Comparison of ENCODE assay signal across 11 mouse cellular contexts in the genomic region with DNA sequence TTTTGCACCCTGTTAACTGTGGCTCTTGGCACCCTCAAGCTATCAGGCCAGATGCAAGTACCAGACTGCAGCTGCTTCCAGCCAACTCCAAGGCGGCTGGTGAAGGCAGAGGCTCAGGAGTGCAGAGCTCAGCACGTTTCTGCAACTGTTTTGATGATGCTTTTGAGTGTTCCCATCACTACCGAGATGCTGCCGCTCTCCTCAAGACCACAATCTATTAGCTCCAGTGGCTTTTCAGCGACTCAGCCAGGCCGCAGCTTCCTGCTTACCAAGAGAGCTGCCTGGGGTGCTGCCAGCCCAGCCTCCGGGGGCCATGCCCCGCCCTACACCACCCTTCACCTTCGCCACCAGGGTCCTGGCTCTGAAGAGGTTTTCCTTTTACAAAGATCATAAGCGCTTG.
DNase-seq lines count a peak whose midpoint lies in the region; ATAC-seq and TF ChIP-seq lines count a peak whose summit lies in the region.
"Had no signal": no experiment of that assay in that cellular context is flagged by ENCODE, and none has a peak within 500 bp of the region (broad histone marks: within the 10 kb centered on the region; RNA-seq: fewer than 3 reads in every experiment).

No protein-coding gene starts in this region.

- no peak overlapping the region for H3K9ac ChIP-seq in forebrain, embryonic 14.5 days (ENCODE audit: low read length)
- no peak overlapping the region for H3K9ac ChIP-seq in forebrain, embryonic 12.5 days
- H3K9ac ChIP-seq in lung, embryonic 14.5 days: no peak overlapping the region
- no peak overlapping the region for H3K9ac ChIP-seq in kidney, embryonic 15.5 days
- H3K9ac ChIP-seq: stomach, embryonic 15.5 days had no signal

- H3K4me1 ChIP-seq in forebrain, embryonic 14.5 days (ENCODE audit: control insufficient read depth, insufficient read depth, low read length): no peaks in the 10 kb centered on the region
- no peaks in the 10 kb centered on the region for H3K4me1 ChIP-seq in forebrain, embryonic 12.5 days
- no peaks in the 10 kb centered on the region for H3K4me1 ChIP-seq in lung, embryonic 14.5 days (ENCODE audit: insufficient read depth)
- peaks cover 2% of the 10 kb centered on the region; the same call in 1 of the 2 replicates for H3K4me1 ChIP-seq in lung, adult 2 months (ENCODE audit: control insufficient read depth, insufficient read depth, low read length)
- H3K4me1 ChIP-seq in thymus, adult 2 months (replicated peaks; ENCODE audit: control insufficient read depth, insufficient read depth, low read length): peaks cover 31% of the 10 kb centered on the region
- H3K4me1 ChIP-seq in kidney, embryonic 15.5 days: no peaks in the 10 kb centered on the region
- H3K4me1 ChIP-seq: stomach, embryonic 15.5 days had no signal

- H3K27me3 ChIP-seq in forebrain, embryonic 14.5 days (replicated peaks; ENCODE audit: control insufficient read depth, insufficient read depth, low read length): no peaks in the 10 kb centered on the region
- H3K27me3 ChIP-seq in forebrain, embryonic 12.5 days: no peaks in the 10 kb centered on the region
- H3K27me3 ChIP-seq in lung, embryonic 14.5 days (ENCODE audit: insufficient read depth, low read length): no peaks in the 10 kb centered on the region
- no peaks in the 10 kb centered on the region for H3K27me3 ChIP-seq in thymus, adult 2 months (ENCODE audit: control insufficient read depth, insufficient read depth, low read length)
- H3K27me3 ChIP-seq in kidney, embryonic 15.5 days: no peaks in the 10 kb centered on the region
- H3K27me3 ChIP-seq: stomach, embryonic 15.5 days had no signal

- no peak for TF ChIP-seq POLR2A in lung, adult 2 months (IDR thresholded peaks at IDR 0.05; ENCODE audit: borderline replicate concordance, extremely low read depth, low read depth, low read length)
- TF ChIP-seq POLR2A in thymus, adult 2 months (IDR thresholded peaks at IDR 0.05; ENCODE audit: control insufficient read depth, extremely low read depth, insufficient read depth, low read length, poor library complexity): 0 out of 2 replicates have a peak, but pooled peaks have one; percentile 35

- H3K27ac ChIP-seq in forebrain, embryonic 14.5 days (ENCODE audit: low read depth, low read length): no peak overlapping the region
- H3K27ac ChIP-seq in forebrain, embryonic 12.5 days: no peak overlapping the region
- H3K27ac ChIP-seq in lung, embryonic 14.5 days (ENCODE audit: low read depth): no peak overlapping the region
- peak overlapping the region; percentile 99 for H3K27ac ChIP-seq in thymus, adult 2 months (ENCODE audit: control insufficient read depth, insufficient read depth, low read length)
- no peak overlapping the region for H3K27ac ChIP-seq in kidney, embryonic 15.5 days
- H3K27ac ChIP-seq: stomach, embryonic 15.5 days had no signal

- TF ChIP-seq CTCF in lung, embryonic 14.5 days (IDR thresholded peaks at IDR 0.05; ENCODE audit: low read depth): no peak
- TF ChIP-seq CTCF in lung, adult 2 months (IDR thresholded peaks at IDR 0.05; ENCODE audit: insufficient read depth, low read length): no peak
- peak; percentile 50; the same call in 1 of the 2 replicates for TF ChIP-seq CTCF in thymus, adult 2 months (IDR thresholded peaks at IDR 0.05; ENCODE audit: borderline replicate concordance, control insufficient read depth, extremely low read depth, insufficient read depth, low read length, poor library complexity)

- H3K9me3 ChIP-seq in forebrain, embryonic 14.5 days (replicated peaks; ENCODE audit: control insufficient read depth, low read length): no peaks in the 10 kb centered on the region
- no peaks in the 10 kb centered on the region for H3K9me3 ChIP-seq in forebrain, embryonic 12.5 days
- H3K9me3 ChIP-seq in lung, embryonic 14.5 days (ENCODE audit: low read depth, low read length): no peaks in the 10 kb centered on the region
- no peaks in the 10 kb centered on the region for H3K9me3 ChIP-seq in kidney, embryonic 15.5 days (replicated peaks)
- H3K9me3 ChIP-seq: stomach, embryonic 15.5 days had no signal

- WGBS in forebrain, embryonic 14.5 days: 41% methylated on average over 10 of the region's 10 CpGs
- 43% methylated on average over 10 of the region's 10 CpGs for WGBS in forebrain, embryonic 12.5 days
- 31% methylated on average over 10 of the region's 10 CpGs for WGBS in lung, embryonic 14.5 days
- WGBS in lung, adult 2 months: 20% methylated on average over 10 of the region's 10 CpGs
- WGBS in thymus, adult 2 months: 3% methylated on average over 10 of the region's 10 CpGs
- WGBS in kidney, embryonic 15.5 days: 45% methylated on average over 10 of the region's 10 CpGs

- ATAC-seq in forebrain, embryonic 14.5 days: peak; percentile 26; the same call in 1 of the 2 replicates
- no peak for ATAC-seq in forebrain, embryonic 12.5 days (ENCODE audit: low FRiP score)
- no peak for ATAC-seq in lung, embryonic 14.5 days (ENCODE audit: insufficient read depth)
- ATAC-seq in inflammation-experienced regulatory T-cells, adult 6 months: peak; percentile 94
- ATAC-seq in kidney, embryonic 15.5 days (replicated peaks; ENCODE audit: low FRiP score): no peak

- no peak overlapping the region for H3K4me3 ChIP-seq in forebrain, embryonic 14.5 days (ENCODE audit: low read depth, low read length)
- H3K4me3 ChIP-seq in forebrain, embryonic 12.5 days (replicated peaks): no peak overlapping the region
- no peak overlapping the region for H3K4me3 ChIP-seq in lung, embryonic 14.5 days (ENCODE audit: low read depth, low read length)
- no peak overlapping the region for H3K4me3 ChIP-seq in lung, adult 2 months (replicated peaks; ENCODE audit: extremely low read depth, low read depth, low read length)
- H3K4me3 ChIP-seq in thymus, adult 2 months (ENCODE audit: control insufficient read depth, insufficient read depth, low read length): 0 out of 2 replicates have a peak overlapping the region, but pooled peaks have one; percentile 4
- H3K4me3 ChIP-seq in kidney, embryonic 15.5 days (replicated peaks): no peak overlapping the region
- H3K4me3 ChIP-seq: stomach, embryonic 15.5 days had no signal

- no peak for DNase-seq in forebrain, embryonic 14.5 days (ENCODE audit: low spot score)
- peak; percentile 10 for DNase-seq in lung, embryonic 14.5 days
- no peak for DNase-seq in lung, adult 2 months
- DNase-seq in thymus, adult 2 months: peak; percentile 83
- DNase-seq in cerebellum, postnatal 4 days (ENCODE audit: low spot score in 2 of 2): no peak
- DNase-seq: cerebellum, adult 11 months; kidney, adult 8-10 months had no signal

- no peaks in the 10 kb centered on the region for H3K36me3 ChIP-seq in forebrain, embryonic 14.5 days (ENCODE audit: control insufficient read depth, insufficient read depth, low read length)
- no peaks in the 10 kb centered on the region for H3K36me3 ChIP-seq in forebrain, embryonic 12.5 days (replicated peaks)
- no peaks in the 10 kb centered on the region for H3K36me3 ChIP-seq in lung, embryonic 14.5 days (ENCODE audit: insufficient read depth)
- no peaks in the 10 kb centered on the region for H3K36me3 ChIP-seq in thymus, adult 2 months (ENCODE audit: control insufficient read depth, insufficient read depth, low read length)
- H3K36me3 ChIP-seq in kidney, embryonic 15.5 days: no peaks in the 10 kb centered on the region
- H3K36me3 ChIP-seq: stomach, embryonic 15.5 days had no signal

- H3K4me2 ChIP-seq in forebrain, embryonic 14.5 days (ENCODE audit: low read length): no peak overlapping the region
- H3K4me2 ChIP-seq in forebrain, embryonic 12.5 days: no peak overlapping the region
- no peak overlapping the region for H3K4me2 ChIP-seq in lung, embryonic 14.5 days
- H3K4me2 ChIP-seq in kidney, embryonic 15.5 days: no peak overlapping the region
- H3K4me2 ChIP-seq: stomach, embryonic 15.5 days had no signal

Comparison
In these comparisons a context has a peak if more than half of its experiments do, and no peak if none do; other contexts are left out.
1. ATAC-seq: peak in forebrain, embryonic 14.5 days (single experiment) and inflammation-experienced regulatory T-cells, adult 6 months (single experiment); none in forebrain, embryonic 12.5 days (single experiment), lung, embryonic 14.5 days (single experiment) and kidney, embryonic 15.5 days (single experiment).
2. DNase-seq: peak in lung, embryonic 14.5 days (single experiment) and thymus, adult 2 months (single experiment); none in forebrain, embryonic 14.5 days (single experiment), lung, adult 2 months (single experiment) and cerebellum, postnatal 4 days (0 of 2).